Mouse (Mus musculus) stomach, embryonic 16.5 days (tissue): ENCODE measurements at regions not wholly inside any gene's neighbourhood (a gene's known extent, or its start where the extent isn't known, plus 50 kb on each side); places are given as distances from the start of the nearest gene placed in this dataset.
A peak's percentile ranks its signal among the peaks of the same experiment; 100 is the strongest.

Experiments
- ATAC-seq: fragments of 200-750 bp; cut with Nextera tagmentation; 2 replicates; pipeline ENCODE4 v1.8.0; 2017; ENCODE audit warnings: moderate number of reproducible peaks, moderate TSS enrichment; ENCODE audit not compliant: insufficient read depth, low FRiP score
- H3K27ac ChIP-seq: fragments of 300-500 bp; sonication (generic); 2 replicates; pipeline ENCODE4 v1.5.1; 2014; ENCODE audit warnings: low read length
- H3K27me3 ChIP-seq: fragments of 300-500 bp; sonication (generic); 2 replicates; pipeline ENCODE4 v1.6.1; 2014; ENCODE audit warnings: low read length, control low read depth, mixed read lengths; ENCODE audit not compliant: control insufficient read depth, insufficient read depth
- H3K36me3 ChIP-seq: fragments of 300-500 bp; sonication (generic); 2 replicates; pipeline ENCODE4 v1.6.1; 2014; ENCODE audit warnings: low read length; ENCODE audit not compliant: control insufficient read depth, insufficient read depth
- H3K4me1 ChIP-seq: fragments of 300-500 bp; sonication (generic); 2 replicates; pipeline ENCODE4 v1.6.1; 2014; ENCODE audit warnings: low read length, control low read depth, mixed read lengths; ENCODE audit not compliant: control insufficient read depth, insufficient read depth
- H3K4me2 ChIP-seq: fragments of 300-500 bp; sonication (generic); 2 replicates; pipeline ENCODE4 v1.6.1; 2014; ENCODE audit warnings: low read depth, low read length, mixed read lengths
- H3K4me3 ChIP-seq: fragments of 300-500 bp; sonication (generic); replicated peaks from 2 replicates; pipeline ENCODE4 v1.5.1; 2014; ENCODE audit warnings: mild to moderate bottlenecking, low read length
- H3K9ac ChIP-seq: fragments of 300-500 bp; sonication (generic); 2 replicates; pipeline ENCODE4 v1.6.1; 2014; ENCODE audit warnings: low read length
- H3K9me3 ChIP-seq: fragments of 300-500 bp; sonication (generic); replicated peaks from 2 replicates; pipeline ENCODE4 v1.6.1; 2016; ENCODE audit warnings: low read length, control low read depth; ENCODE audit not compliant: control insufficient read depth
- WGBS: fragments of 180-500 bp; shearing (Covaris S2); extraction: QIAGEN DNeasy Blood & Tissue Kit; methylation state at CpG from one replicate; pipeline ENCODE4 v1.1.7; 2014; 5-methylcytosine and 5-hydroxymethylcytosine counted together

DNA sequence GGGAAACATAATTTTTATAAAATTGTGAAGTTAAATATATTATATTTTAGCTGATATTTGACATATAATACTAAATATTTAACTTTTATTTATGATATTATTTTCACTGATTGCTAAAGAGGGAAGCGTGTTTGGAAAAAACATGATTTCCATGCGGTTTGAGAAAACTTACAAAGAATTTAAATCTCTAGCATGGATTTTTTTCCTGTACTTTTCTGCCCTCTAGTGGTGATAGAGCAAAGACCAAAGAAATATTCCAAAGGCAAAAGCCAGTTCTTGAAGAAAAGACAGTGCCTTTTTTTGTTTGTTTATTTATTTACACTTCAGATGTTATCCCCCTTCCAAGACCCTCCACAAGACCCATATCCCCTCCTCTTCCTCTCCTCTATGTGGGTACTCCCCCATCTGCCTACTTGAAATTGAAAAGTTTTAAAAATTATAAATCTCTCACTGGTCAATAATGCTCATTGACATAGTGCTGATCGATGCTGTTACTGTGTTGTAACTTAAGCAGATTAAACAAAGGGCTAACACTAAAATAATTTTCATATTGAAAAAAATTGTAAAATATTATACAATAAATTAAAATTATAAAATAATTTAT is 131.1 kb upstream of the Rgs1 start:
- Histone ChIP-seq H3K27me3 (no peaks in the 10 kb centered on the region), H3K36me3 (no peaks in the 10 kb centered on the region), H3K4me1 (no peaks in the 10 kb centered on the region), H3K4me3 (no peak overlapping the region), H3K27ac (no peak overlapping the region), H3K4me2 (no peak overlapping the region), H3K9ac (no peak overlapping the region), H3K9me3 (no peaks in the 10 kb centered on the region)
- ATAC-seq = no peak
- WGBS = 43% methylated on average over 3 of the region's 3 CpGs

DNA sequence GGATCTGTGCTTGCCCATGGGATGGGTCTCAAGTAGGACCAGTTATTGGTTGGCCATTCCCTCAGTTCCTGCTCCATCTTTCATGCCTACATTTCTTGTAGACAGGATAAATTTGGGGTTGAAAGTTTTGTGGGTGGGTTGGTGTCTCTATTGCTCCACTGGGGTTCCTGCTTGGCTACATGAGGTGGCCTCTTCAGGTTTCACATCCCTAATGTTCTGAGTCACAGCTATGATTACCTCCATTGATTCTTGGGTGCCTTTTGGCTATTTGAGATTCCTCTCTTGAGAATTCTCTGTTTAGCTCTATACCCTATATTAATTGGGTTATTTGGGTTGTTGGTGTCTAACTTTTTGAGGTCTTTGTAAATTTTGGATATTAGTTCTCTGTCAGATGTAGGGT is 125.1 kb upstream of the Rgs1 start:
- H3K36me3 ChIP-seq = no peaks in the 10 kb centered on the region
- no peak overlapping the region for H3K4me2 ChIP-seq
- no peak overlapping the region for H3K9ac ChIP-seq
- H3K9me3 ChIP-seq = no peaks in the 10 kb centered on the region
- no peaks in the 10 kb centered on the region for H3K4me1 ChIP-seq
- no peak overlapping the region for H3K4me3 ChIP-seq
- H3K27me3 ChIP-seq = no peaks in the 10 kb centered on the region
- ATAC-seq = no peak
- H3K27ac ChIP-seq = no peak overlapping the region

- no peaks in the 10 kb centered on the region for H3K36me3 ChIP-seq
- no peak overlapping the region for H3K4me3 ChIP-seq
- no peaks in the 10 kb centered on the region for H3K4me1 ChIP-seq
- H3K9me3 ChIP-seq = no peaks in the 10 kb centered on the region
- no peak overlapping the region for H3K4me2 ChIP-seq
- ATAC-seq = peak; percentile 88
- H3K27me3 ChIP-seq = no peaks in the 10 kb centered on the region
- H3K27ac ChIP-seq = no peak overlapping the region
- WGBS = 27% methylated on average over 3 of the region's 3 CpGs
- H3K9ac ChIP-seq = no peak overlapping the region
These were observed 118.5 kb upstream of the Rgs1 start for GRCm38 (mm10) chr1:144367492-144367891.

DNA sequence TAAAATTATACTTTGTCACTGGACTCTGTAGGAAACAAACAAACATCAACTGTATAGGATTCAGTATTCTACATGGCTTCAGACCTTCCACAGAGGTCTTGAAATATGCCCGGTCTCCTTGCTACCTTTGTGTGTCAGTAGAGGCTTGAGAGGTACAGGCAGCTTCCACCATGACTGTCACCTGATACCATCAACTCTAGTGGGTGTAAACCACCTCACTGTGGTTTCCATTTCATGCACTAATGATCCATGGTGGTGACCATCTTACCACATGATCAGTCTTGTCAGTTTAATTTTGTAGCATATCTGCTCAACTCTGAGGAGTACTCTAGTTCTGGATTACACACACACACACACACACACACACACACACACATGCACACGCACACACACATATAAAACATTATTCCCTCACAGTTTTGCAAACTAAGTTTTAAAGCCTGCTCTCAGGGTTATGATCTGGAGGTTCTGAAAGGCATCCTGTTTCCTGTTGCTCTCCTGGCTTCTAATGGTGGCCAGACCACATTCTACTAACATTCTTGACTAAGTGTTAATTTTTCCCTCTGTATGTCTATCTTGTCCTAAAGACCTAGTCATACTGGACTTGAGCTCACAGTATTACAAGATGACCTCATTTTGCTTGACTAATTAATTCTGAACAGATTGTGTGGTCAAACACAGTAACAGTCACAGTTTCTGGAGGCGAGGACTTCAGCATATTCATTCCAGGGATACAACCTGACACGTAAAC is 106.7 kb upstream of the Rgs1 start:
- Histone ChIP-seq H3K27ac (no peak overlapping the region), H3K27me3 (no peaks in the 10 kb centered on the region), H3K4me2 (no peak overlapping the region), H3K36me3 (no peaks in the 10 kb centered on the region), H3K4me3 (no peak overlapping the region), H3K9ac (no peak overlapping the region), H3K4me1 (no peaks in the 10 kb centered on the region), H3K9me3 (no peaks in the 10 kb centered on the region)
- no peak for ATAC-seq
- 84% methylated on average over 4 of the region's 4 CpGs for WGBS

DNA sequence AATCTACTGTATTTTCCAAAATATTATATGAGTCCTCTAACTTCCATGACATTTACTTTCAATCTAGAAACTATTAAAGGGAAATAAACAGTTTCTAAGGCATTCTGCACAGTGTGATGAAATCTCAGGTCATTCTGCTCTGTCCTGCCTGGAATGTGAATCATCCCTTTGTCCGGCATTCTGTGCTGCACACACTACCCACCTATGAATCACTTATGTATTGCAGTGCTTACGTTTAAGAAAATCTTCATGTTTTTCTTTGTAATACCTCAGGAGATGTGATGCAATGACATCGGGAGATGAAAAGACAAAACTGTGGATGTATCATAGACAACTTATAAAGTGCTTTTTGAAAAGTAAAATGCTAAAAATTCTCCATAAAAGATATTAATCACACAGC is 106.0 kb upstream of the Rgs1 start:
- no peak overlapping the region for H3K4me2 ChIP-seq
- WGBS = 76% methylated on average over 3 of the region's 3 CpGs
- no peak for ATAC-seq
- no peak overlapping the region for H3K4me3 ChIP-seq
- H3K27me3 ChIP-seq = no peaks in the 10 kb centered on the region
- no peak overlapping the region for H3K27ac ChIP-seq
- no peaks in the 10 kb centered on the region for H3K36me3 ChIP-seq
- no peak overlapping the region for H3K9ac ChIP-seq
- no peaks in the 10 kb centered on the region for H3K4me1 ChIP-seq
- H3K9me3 ChIP-seq = no peaks in the 10 kb centered on the region

GRCm38 (mm10) chr1:144353320-144353719 is 104.3 kb upstream of the Rgs1 start:
- H3K36me3 ChIP-seq = no peaks in the 10 kb centered on the region
- no peak overlapping the region for H3K9ac ChIP-seq
- no peak overlapping the region for H3K4me2 ChIP-seq
- H3K4me1 ChIP-seq = no peaks in the 10 kb centered on the region
- no peaks in the 10 kb centered on the region for H3K27me3 ChIP-seq
- no peak for ATAC-seq
- no peaks in the 10 kb centered on the region for H3K9me3 ChIP-seq
- H3K27ac ChIP-seq = no peak overlapping the region
- H3K4me3 ChIP-seq = no peak overlapping the region

- Histone ChIP-seq H3K4me1 (no peaks in the 10 kb centered on the region), H3K9me3 (no peaks in the 10 kb centered on the region), H3K36me3 (no peaks in the 10 kb centered on the region), H3K27me3 (no peaks in the 10 kb centered on the region), H3K9ac (no peak overlapping the region), H3K4me3 (no peak overlapping the region), H3K4me2 (no peak overlapping the region), H3K27ac (no peak overlapping the region)
- ATAC-seq = no peak
- 98% methylated on average over 1 of the region's 1 CpGs for WGBS
These were observed 94.8 kb upstream of the Rgs1 start for GRCm38 (mm10) chr1:144343820-144344219.

DNA sequence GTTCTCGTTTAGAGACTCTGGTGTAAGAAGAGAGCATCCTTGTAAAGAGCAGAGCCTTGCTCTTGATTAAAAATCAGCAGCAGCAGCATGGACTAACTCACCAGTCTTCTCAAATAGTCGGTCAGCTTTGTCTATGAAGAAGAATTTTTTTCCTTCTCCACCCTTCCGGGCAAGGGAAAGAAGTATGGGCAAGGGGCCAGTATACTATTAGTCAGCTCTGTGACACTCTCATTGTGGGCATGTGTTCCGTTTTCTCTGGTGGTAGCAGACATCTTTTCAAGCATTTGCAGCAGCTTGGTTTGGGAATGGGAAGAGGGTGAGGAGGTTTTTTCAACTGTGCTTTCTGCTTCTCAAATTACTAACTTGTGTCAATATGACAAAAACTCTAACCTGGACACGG is 94.3 kb upstream of the Rgs1 start:
- no peak for ATAC-seq
- no peaks in the 10 kb centered on the region for H3K36me3 ChIP-seq
- H3K9ac ChIP-seq = no peak overlapping the region
- 47% methylated on average over 5 of the region's 5 CpGs for WGBS
- no peaks in the 10 kb centered on the region for H3K9me3 ChIP-seq
- no peak overlapping the region for H3K4me3 ChIP-seq
- H3K4me2 ChIP-seq = no peak overlapping the region
- no peaks in the 10 kb centered on the region for H3K4me1 ChIP-seq
- H3K27me3 ChIP-seq = no peaks in the 10 kb centered on the region
- H3K27ac ChIP-seq = no peak overlapping the region

DNA sequence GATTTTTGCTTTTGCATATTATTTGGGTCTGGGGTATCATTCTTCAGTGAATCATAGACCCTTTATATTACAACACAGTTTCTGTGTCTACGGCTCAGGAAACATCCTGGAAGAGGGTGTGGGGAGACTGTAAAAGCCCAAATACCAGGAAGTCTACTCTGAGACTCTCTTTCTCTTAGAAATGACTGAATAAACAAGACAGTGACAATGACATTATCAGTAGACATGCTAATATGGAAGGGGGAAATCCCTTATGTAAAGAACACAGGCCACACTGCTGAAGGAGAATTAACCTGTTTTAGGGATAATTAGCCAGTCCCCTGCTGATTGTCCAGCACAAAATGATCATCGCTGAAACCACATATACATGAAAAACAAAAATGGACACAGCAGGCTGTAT is 88.5 kb upstream of the Rgs1 start:
- Histone ChIP-seq H3K36me3 (no peaks in the 10 kb centered on the region), H3K4me3 (no peak overlapping the region), H3K9ac (no peak overlapping the region), H3K4me1 (no peaks in the 10 kb centered on the region), H3K27ac (no peak overlapping the region), H3K9me3 (no peaks in the 10 kb centered on the region), H3K4me2 (no peak overlapping the region), H3K27me3 (no peaks in the 10 kb centered on the region)
- no peak for ATAC-seq
- WGBS = 83% methylated on average over 2 of the region's 2 CpGs
